9 mouse cellular contexts compared by ENCODE assay signal in the genomic region with DNA sequence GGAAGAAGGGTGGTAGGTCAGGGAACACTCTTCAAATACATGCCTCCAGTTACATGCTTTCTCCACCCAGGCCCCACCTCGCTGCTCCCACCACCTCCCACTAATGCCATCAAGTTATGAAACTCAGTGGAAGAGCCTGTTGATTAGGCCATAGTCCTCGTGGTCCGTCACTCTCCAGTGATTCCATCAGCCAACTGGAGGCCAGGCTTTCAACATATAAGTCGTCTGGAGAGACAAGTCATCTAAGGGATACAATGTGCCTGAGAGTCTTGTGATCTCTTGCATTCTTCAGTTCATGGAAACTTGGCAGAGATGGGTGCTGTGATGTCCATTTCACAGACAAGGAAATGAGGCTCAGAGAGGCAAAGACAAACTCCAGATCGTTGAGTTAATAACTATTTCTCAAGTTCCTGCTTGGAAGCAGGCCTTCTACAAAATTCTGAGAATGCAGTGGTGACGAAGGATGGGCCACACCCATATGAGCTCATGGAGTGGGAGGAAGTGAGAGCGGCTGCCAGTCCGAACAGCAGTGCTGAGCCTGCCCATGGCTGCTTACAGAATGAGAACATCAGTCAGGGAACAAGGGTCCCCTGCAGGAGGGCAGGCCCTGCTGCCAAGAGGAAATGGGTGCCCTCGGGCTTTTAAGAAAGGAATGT. TPM values are rescaled to one million over a fixed set of nuclear protein-coding genes. Genes with fewer than 3 reads are reported as not detected.
DNase-seq lines count a peak whose midpoint lies in the region; TF ChIP-seq lines count a peak whose summit lies in the region.
"Had no signal": no experiment of that assay in that cellular context is flagged by ENCODE, and none has a peak within 500 bp of the region (broad histone marks: within the 10 kb centered on the region; RNA-seq: fewer than 3 reads in every experiment).

No protein-coding gene starts in this region.

- TF ChIP-seq CTCF in left cerebral cortex, adult 2 months (IDR thresholded peaks at IDR 0.05): no peak; the same call in 1 of the 2 replicates

- DNase-seq in left cerebral cortex, adult 2 months (ENCODE audit: extremely low spot score in 1 of 2, low spot score in 2 of 2): peak in 1 of 2 experiments; percentile 50
- DNase-seq in left cerebral cortex, adult 8-10 months (ENCODE audit: low spot score in 2 of 2): no peak
- peak; percentile 67 for DNase-seq in adrenal gland, adult 8-10 months
- DNase-seq in heart, adult 8-10 months (ENCODE audit: low spot score): peak; percentile 91
- peak; percentile 52 to 61 for DNase-seq in layer of hippocampus, adult 8-10 months (ENCODE audit: low spot score in 2 of 2)
- DNase-seq in ovary, postnatal 36 days (ENCODE audit: low spot score): peak; percentile 46
- DNase-seq in retina, postnatal 1 day: no peak
- no peak for DNase-seq in cerebellum, adult 8-10 months

- H3K27ac ChIP-seq in left cerebral cortex, adult 2 months: peak overlapping the region; percentile 26; the same call in 1 of the 2 replicates
- H3K27ac ChIP-seq: limb, embryonic 12.5 days had no signal

- intact Hi-C loops in left cerebral cortex, adult 2 months (cut with DNase I): no loop called here

- H3K4me3 ChIP-seq in left cerebral cortex, adult 2 months: no peak overlapping the region
- H3K4me3 ChIP-seq: limb, embryonic 12.5 days had no signal

RNA-seq across cellular contexts. Expression of a gene that starts 40.6 kb away (rescaled TPM):
- total RNA-seq in left cerebral cortex, adult 2 months (2021): 100 to 1,000 TPM; 375 to 384 TPM
- total RNA-seq in left cerebral cortex, adult 8-10 months (2022): 100 to 1,000 TPM; 366 to 392 (median 382) TPM
- total RNA-seq in adrenal gland, adult 8-10 months (2022): 10 to 100 TPM; 58.4 to 75.6 (median 70.1) TPM
- total RNA-seq in heart, adult 8-10 months (2022): 10 to 100 TPM; 28.9 to 35.2 (median 30.0) TPM
- 100 to 1,000 TPM; 317 to 358 (median 338) TPM for total RNA-seq in layer of hippocampus, adult 8-10 months (2022)

Comparison
In these comparisons a context has a peak if more than half of its experiments do, and no peak if none do; other contexts are left out.
1. DNase-seq: peak in adrenal gland, adult 8-10 months (single experiment), heart, adult 8-10 months (single experiment), layer of hippocampus, adult 8-10 months (2 of 2) and ovary, postnatal 36 days (single experiment); none in left cerebral cortex, adult 8-10 months (0 of 2), retina, postnatal 1 day (single experiment) and cerebellum, adult 8-10 months (single experiment).
2. RNA of a gene that starts 40.6 kb away (total RNA-seq): 366 to 392 TPM in left cerebral cortex, adult 8-10 months, 375 to 384 TPM in left cerebral cortex, adult 2 months and 317 to 358 TPM in layer of hippocampus, adult 8-10 months; 58.4 to 75.6 TPM in adrenal gland, adult 8-10 months and 28.9 to 35.2 TPM in heart, adult 8-10 months; every median in the first group is over 4 times any median in the second.